Mouse (Mus musculus) mouse trophoblast stem cell (cell line): Measurements from ENCODE around the gene Atp5e.

Experiments
- in situ Hi-C, 2 experiments: fragments of 300-500 bp; cut with MseI, MboI; formaldehyde crosslinking; loops; 2 replicates in 1 of 2; 3 replicates in 1 of 2; pipeline ENCODE4 v1.15.1; 2025

Gene Atp5e

GRCm38 (mm10) chr2:174415731-174416310 is 48.1 kb downstream of the Atp5e start, which contains the start of gene Nelfcd:
TSS of gene Nelfcd (plus strand) at chr2:174415804.
- in situ Hi-C loops = no loop called here

- in situ Hi-C loops = no loop called here
These were observed 48.7 kb downstream of the Atp5e start for GRCm38 (mm10) chr2:174415001-174415730.

- in situ Hi-C loops = no loop called here
These were observed 50.8 kb downstream of the Atp5e start for GRCm38 (mm10) chr2:174413127-174413526.
